Mouse (Mus musculus) T-helper 1 cell (primary cell): Measurements from ENCODE around the gene Chrnb1.

Source experiments
- in situ Hi-C: fragments of 300-600 bp; cut with MboI, MseI; formaldehyde crosslinking; loops from one replicate; pipeline ENCODE4 v1.15.1; 2025; ENCODE audit warnings: high pct_unique_total_duplicates

Chrnb1 gene

DNA sequence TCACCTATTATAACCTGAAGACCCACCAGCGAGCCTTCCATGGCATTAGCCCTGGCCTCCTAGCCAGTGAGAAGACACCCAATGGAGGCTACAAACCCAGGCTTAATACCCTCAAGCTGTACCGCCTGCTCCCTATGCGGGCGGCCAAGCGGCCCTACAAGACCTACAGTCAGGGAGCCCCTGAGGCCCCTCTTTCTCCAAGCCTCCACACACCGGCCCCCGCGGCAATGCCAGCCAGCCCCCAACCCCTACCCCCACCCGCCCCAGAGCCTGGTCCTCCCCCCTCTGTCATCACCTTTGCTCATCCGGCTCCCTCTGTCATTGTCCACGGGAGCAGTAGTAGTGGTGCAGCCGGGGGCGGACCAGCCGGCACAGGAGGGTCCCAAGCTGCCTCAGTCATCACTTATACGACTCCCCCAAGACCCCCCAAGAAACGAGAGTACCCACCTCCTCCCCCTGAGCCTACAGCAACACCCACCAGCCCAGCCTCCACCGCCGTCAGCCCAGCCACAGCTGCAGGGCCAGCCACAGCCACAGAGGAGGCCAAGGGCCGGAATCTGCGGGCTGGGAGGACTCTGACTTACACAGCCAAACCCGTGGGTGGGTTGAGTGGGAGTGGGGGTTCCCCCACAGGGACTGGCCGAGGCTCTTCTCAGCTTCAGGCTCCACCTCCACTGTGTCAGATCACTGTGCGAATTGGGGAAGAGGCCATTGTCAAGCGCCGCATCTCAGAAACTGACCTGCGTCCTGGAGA is 18.1 kb downstream of the Chrnb1 start:
- in situ Hi-C loops: no loop called here

- in situ Hi-C loops: no loop called here
Observed at GRCm38 (mm10) chr11:69776488-69776887, 19.3 kb downstream of the Chrnb1 start.

DNA sequence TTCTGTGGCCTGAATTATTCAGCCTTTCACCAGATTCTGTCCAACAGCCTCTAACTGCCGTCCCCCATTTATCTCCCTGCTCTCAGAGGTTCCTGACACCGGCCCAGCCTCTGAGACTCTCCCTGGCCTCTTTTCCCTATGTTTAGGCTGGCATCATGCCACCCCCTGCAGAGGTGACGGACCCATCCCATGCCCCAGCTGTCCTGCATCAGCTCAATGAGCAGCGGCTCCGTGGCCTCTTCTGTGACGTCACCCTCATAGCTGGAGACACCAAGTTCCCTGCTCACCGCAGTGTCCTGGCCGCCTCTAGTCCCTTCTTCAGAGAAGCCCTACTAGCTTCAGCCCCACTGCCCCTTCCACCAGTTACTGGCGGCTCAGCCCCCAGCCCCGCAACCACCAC is 20.0 kb downstream of the Chrnb1 start:
- in situ Hi-C loops: no loop called here

DNA sequence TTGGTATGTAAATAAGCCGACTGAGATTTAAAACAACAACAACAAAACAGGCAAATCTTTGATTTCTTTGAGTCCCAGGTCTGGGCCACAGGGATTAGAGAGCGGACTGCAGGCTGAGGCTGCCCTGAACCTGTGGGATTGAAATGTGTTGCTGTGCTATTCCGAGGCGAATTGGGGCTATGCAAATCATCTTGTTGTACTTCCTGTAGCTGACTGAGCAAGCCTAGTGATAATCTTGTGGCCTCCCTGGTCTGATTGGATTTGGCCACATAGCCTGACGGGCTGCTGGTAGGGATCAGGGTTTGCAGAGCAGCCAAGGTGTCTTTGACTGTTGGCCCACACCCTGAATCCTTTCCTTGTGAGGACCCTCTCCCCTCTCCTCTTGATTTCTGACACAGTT is 20.8 kb downstream of the Chrnb1 start:
- in situ Hi-C loops: no loop called here

DNA sequence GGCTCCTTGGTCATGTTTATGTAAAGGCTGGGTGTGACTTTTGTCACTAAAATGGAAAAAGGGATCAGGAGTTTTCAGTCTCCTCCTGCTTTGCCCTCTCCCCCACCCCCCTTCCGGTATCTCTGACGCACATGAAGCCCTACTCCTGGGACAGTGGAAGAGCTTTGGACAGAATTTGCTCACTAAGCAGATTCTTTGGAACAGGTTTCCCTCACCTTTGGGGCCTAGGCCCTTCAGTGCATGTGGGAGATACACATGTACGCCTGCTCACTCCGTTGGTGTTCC is 28.2 kb downstream of the Chrnb1 start:
- in situ Hi-C loops: no loop called here

DNA sequence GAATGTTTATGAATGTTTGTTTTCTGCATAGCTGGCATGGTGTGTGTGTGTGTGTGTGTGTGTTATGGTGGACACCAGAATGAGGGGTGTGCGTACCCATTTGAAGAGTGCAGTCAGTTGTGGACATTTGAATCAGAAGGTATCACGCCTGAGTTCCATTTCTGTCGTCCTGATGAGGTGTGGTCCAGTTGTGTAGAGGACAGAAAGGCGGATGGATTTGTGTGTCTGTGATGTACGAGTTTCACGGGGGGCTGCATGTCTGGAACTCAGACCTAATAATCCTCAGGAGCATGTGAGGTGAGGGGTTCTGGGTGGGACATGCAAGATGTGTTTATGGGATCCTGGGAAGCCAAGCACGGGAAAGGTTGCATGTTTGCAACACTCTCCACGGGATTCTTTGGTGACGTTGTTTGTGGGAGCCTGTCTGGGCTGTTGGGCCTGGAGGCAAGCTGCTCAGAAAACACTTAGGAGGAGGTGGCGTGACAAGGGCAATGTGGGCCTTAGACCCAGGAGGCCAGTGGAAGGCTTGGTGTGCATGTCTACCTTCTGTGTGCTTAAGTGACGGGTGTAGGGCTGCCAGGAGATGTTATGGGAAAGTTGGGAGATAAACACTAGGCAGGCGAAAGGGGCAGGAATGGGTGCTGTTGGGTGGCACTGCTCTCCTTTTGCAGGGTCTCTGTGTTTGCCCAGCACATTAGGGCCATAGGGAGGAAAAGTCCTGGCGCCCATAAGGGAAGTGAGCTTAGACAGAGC is 28.7 kb downstream of the Chrnb1 start:
- in situ Hi-C loops: no loop called here

DNA sequence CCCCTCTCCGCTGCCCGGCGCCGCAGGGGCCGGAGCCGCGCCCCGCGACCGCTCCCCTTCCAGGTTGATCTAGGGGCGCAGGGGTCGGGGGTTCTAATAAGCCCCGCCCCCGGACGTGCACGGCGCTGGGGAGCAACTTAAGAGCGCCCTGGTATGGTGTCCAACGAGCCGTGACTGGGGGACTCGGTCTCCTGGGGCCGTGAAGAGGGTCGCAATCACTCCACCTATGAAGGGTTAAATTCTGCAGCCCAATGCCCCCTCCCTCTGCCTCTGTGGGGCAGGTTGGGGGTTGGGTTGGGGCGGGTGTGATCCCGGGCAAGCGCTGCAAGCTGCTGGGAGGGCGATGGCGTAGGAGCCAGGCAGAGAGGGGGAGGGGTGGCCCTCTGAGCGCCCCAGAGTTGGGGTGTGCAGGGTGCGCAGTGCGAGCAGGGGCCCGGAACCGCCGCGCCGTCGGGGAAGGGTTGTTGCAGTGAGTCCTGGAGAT is 29.6 kb downstream of the Chrnb1 start:
- in situ Hi-C loops: no loop called here

- in situ Hi-C loops: no loop called here
Observed at GRCm38 (mm10) chr11:69765221-69766125, 30.3 kb downstream of the Chrnb1 start, which contains the start of gene Zbtb4. TSS of gene Zbtb4 (plus strand) at chr11:69765912.

- in situ Hi-C loops: no loop called here
Observed at GRCm38 (mm10) chr11:69763551-69763950, 32.2 kb downstream of the Chrnb1 start.

GRCm38 (mm10) chr11:69761868-69762267 is 33.9 kb downstream of the Chrnb1 start, which contains the start of gene Slc35g3:
TSS of gene Slc35g3 (minus strand) at chr11:69761968.
- in situ Hi-C loops: no loop called here

DNA sequence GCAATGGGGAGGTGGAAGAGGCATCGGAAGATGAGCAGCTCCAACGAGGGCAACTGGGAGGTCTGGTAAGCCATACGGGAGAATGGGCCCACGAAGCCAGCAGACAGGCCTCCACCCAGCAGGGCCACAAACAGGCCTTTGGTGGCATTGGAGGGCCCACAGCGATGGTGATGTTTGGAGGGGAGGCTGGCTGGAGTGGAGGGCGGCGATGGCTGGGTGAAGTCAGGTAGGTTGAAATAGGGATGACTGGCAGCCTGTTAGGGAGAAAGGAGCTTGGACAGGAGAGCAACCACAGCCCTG is 34.9 kb downstream of the Chrnb1 start:
- in situ Hi-C loops: no loop called here

- in situ Hi-C loops: no loop called here
Observed at GRCm38 (mm10) chr11:69760160-69760900, 35.4 kb downstream of the Chrnb1 start.

GRCm38 (mm10) chr11:69758971-69759721 is 36.6 kb downstream of the Chrnb1 start:
- in situ Hi-C loops: no loop called here

DNA sequence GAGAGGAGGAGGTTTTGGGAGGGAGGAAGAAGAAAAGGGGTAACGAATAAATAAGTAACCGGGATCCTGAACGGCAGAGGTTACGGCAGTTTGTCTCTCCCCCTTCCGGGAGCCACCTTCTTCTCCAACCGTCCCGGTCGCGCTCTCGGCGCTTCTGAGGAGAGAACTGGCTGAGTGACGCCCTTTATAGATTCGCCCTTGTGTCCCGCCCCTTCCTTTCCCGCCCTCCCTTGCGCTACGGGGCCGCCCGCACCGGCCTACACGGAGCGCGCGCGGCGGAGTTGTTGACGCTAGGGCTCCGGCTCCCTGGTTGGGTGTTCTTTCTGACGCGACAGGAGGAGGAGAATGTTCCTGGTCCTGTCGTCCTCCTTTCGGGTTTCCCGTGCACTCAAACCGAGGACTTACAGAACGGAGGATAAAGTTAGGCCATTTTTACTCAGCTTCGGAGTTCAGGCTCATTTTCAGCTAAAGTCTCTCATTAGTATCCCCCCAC is 37.2 kb downstream of the Chrnb1 start, which contains the start of gene Polr2a:
Gene Polr2a (minus strand): TSS at position 160 of the 493 bp plus-strand sequence.
- in situ Hi-C loops: no loop called here

DNA sequence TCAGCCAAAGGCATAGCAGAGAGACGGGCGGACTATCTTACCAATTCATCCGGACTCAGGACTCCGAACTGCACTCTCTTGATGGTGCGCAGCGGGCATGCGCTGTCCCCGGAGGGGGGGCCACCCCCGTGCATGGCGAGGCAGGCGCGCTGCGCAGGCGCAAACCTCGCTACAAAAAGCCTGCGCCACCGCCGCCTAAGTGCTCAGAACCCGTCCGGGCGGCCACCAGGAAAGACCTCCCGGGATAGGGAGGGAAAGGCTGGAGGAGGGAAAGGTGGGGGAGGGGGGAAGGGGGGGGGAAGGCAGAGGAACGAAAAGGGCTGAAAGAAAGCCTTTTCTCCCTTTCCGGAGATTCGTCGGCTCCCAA is 37.7 kb downstream of the Chrnb1 start:
- in situ Hi-C loops: no loop called here

DNA sequence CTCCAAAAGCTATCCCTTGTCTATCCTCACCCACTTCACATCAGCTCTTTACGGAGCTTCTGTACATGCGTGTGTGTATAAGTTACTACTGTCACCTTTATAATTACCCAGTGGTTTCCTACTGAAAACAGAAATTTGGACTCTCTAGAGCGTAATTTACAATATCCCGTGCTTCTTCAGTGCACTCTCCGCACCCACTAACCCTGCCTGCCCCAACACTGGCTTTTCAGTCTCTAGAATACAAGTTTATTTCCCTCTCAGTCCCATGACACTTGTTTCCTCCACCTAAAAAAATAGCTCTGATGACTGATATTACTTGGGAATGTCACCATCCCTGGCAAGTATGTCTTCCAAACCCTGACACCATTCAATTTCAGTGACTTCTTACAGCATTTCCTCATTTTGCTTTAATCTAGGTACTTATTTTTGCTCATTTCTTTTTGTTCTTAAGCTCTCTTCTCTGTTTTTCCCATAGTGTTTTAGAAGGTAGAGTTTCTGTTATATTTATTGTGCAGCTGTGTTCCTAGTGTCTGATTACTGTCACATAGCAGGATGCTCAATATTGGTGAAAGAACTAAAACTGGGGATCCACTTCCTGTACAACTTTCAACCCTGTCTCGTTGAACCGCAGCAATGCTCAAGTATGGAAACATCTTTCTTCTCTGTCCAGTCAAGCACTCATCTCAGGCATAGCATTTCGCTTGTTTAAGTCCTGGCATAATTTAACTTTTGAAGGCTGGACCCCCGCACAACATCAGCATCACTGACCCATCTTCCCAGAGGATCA is 38.2 kb downstream of the Chrnb1 start:
- in situ Hi-C loops: no loop called here

DNA sequence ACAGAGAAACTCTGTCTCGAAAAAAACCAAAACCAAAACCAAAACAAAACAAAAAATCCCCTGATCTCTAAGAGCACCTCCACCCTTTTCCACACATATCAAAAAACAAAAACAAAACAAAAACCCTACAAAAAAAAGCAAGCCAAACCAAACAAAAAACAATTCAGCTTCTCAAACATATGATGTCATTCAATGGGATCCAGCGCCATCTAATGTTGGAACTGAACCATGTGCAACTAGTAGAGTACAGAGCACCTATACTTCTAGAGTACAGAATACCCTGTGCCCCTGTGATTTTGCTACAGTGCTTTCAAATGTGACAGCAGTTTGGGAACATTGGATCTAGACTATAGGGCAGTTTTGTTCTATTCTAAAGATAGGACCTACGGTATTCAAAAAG is 41.0 kb downstream of the Chrnb1 start:
- in situ Hi-C loops: no loop called here

DNA sequence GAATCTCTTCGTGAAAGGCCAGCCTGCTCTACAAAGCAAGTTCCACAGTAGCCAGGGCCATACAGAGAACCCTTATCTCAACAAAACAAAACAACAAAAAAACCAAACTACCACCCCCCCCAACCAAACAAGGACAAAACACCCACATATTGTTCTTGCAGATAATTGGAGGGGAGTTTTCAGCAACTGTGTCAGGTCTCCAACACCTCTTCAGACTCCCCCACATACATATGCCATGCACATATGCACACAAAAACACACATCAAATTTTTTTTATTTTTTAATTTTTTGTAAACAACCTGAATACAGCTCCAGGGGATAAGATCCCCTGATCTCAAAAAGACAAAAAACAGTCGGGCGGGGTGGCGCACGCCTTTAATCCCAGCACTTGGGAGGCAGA is 41.5 kb downstream of the Chrnb1 start:
- in situ Hi-C loops: no loop called here

DNA sequence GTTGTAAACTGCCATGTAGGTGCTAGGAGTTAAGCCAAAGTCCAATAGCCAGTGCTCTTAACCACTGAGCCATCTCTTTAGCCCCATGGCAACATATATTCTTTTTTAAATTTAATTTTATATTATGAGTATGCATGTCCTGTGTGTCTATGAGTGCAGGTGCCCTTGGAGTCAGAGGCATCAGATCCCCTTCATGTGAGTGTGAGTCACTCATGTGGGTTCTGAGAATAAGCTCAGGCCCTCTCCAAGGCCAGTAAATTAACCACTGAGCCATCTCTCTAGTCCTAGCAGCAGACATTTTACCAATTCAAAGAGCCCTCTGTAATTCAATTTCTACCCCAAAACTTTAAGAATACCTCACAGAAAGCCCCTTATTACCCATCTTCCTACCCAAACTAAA is 43.1 kb downstream of the Chrnb1 start:
- in situ Hi-C loops: no loop called here

DNA sequence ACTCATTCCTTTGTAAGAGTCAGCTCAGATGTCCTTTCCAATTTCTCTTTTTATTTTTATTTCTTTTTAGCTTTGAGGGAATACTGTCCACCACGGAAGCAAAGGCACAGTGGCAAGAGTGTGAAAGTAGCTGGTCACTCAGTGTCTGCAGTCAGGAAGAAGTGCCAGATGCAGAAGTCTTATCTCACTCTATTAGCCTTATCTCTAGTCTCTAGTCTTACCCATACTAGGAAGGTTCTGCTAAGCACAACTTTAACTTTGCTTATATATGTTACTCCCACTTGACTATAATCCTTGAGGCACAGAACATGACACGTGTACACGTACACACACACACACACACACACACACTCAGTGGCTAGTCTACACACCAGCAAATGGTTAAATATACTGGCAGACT is 44.1 kb downstream of the Chrnb1 start:
- in situ Hi-C loops: no loop called here
